Mouse (Mus musculus) frontal cortex, adult (tissue): ENCODE measurements at regions not wholly inside any gene's neighbourhood (a gene's known extent, or its start where the extent isn't known, plus 50 kb on each side); places are given as distances from the start of the nearest gene placed in this dataset.

ENCODE experiments used
- ATAC-seq: cut with Nextera tagmentation; 2 replicates; pipeline ENCODE4 v1.9.2; 2017; ENCODE audit warnings: mild to moderate bottlenecking, moderate library complexity, mixed read lengths; ENCODE audit not compliant: low TSS enrichment

GRCm38 (mm10) chr4:127758961-127759360, 211.8 kb downstream of the CK137956 start:
- ATAC-seq: no peak

GRCm38 (mm10) chr4:127756238-127756637, 214.5 kb downstream of the CK137956 start:
- no peak for ATAC-seq

- ATAC-seq: no peak
These were observed 220.0 kb downstream of the CK137956 start for GRCm38 (mm10) chr4:127750781-127751180.

- no peak for ATAC-seq
These were observed 222.9 kb downstream of the CK137956 start for GRCm38 (mm10) chr4:127747876-127748275.

- 0 out of 2 replicates have a peak, but pooled peaks have one; percentile 31 for ATAC-seq
These were observed 234.0 kb downstream of the CK137956 start for GRCm38 (mm10) chr4:127736781-127737180.

- no peak for ATAC-seq
These were observed 234.6 kb downstream of the CK137956 start for GRCm38 (mm10) chr4:127736151-127736550.

GRCm38 (mm10) chr4:127734641-127735040, 236.1 kb downstream of the CK137956 start:
- ATAC-seq: no peak

- ATAC-seq: no peak
These were observed 252.1 kb downstream of the CK137956 start for GRCm38 (mm10) chr4:127718661-127719060.

GRCm38 (mm10) chr4:127712274-127712673, 258.5 kb downstream of the CK137956 start:
- no peak for ATAC-seq

- ATAC-seq: no peak
These were observed 259.9 kb downstream of the CK137956 start for GRCm38 (mm10) chr4:127710816-127711215.

GRCm38 (mm10) chr4:127709746-127710145, 261.0 kb downstream of the CK137956 start:
- no peak for ATAC-seq

- ATAC-seq: peak; percentile 90
These were observed 262.6 kb downstream of the CK137956 start for GRCm38 (mm10) chr4:127708186-127708585.

GRCm38 (mm10) chr4:127707126-127707525, 263.6 kb downstream of the CK137956 start:
- ATAC-seq: no peak

- ATAC-seq: peak; percentile 64
These were observed 269.1 kb downstream of the CK137956 start for GRCm38 (mm10) chr4:127701651-127702050.

- ATAC-seq: peak; percentile 66; the same call in 1 of the 2 replicates
These were observed 280.8 kb downstream of the CK137956 start for GRCm38 (mm10) chr4:127689986-127690385.

- ATAC-seq: peak; percentile 59; the same call in 1 of the 2 replicates
These were observed 285.7 kb downstream of the CK137956 start for GRCm38 (mm10) chr4:127685021-127685420.

- ATAC-seq: no peak
These were observed 291.4 kb downstream of the CK137956 start for GRCm38 (mm10) chr4:127679391-127679790.

- ATAC-seq: no peak
These were observed 292.3 kb downstream of the CK137956 start for GRCm38 (mm10) chr4:127678437-127678836.

GRCm38 (mm10) chr4:127675745-127676315, 294.9 kb downstream of the CK137956 start:
- ATAC-seq: no peak

GRCm38 (mm10) chr4:127659950-127660349, 302.0 kb upstream of the Gjb5 start:
- ATAC-seq: peak; percentile 78

- no peak for ATAC-seq
These were observed 293.6 kb upstream of the Gjb5 start for GRCm38 (mm10) chr4:127651601-127652000.

- ATAC-seq: no peak
These were observed 290.0 kb upstream of the Gjb5 start for GRCm38 (mm10) chr4:127648011-127648410.

GRCm38 (mm10) chr4:127647189-127647588, 289.2 kb upstream of the Gjb5 start:
- ATAC-seq: no peak
